ENCODE assay signal across 8 mouse cellular contexts in genomic region chr10:111009113-111009640, GRCm38 (mm10). TPM values are rescaled to one million over a fixed set of nuclear protein-coding genes. Genes with fewer than 3 reads are reported as not detected.
DNase-seq lines count a peak whose midpoint lies in the region; ATAC-seq and TF ChIP-seq lines count a peak whose summit lies in the region.

No protein-coding gene starts in this region.

- H3K79me2 ChIP-seq in heart, adult 2 months (replicated peaks; ENCODE audit: control insufficient read depth, insufficient read depth, low read length) = 0 out of 2 replicates have a peak, but pooled peaks cover 2% of the 10 kb centered on the region
- peaks cover 55% of the 10 kb centered on the region for H3K79me2 ChIP-seq in C2C12 (ENCODE audit: control insufficient read depth, insufficient read depth)

- H3K36me3 ChIP-seq in heart, adult 2 months (ENCODE audit: control insufficient read depth, insufficient read depth, low read length) = no peaks in the 10 kb centered on the region
- H3K36me3 ChIP-seq in C2C12 (ENCODE audit: control insufficient read depth, insufficient read depth) = no peaks in the 10 kb centered on the region
- peaks cover 2% of the 10 kb centered on the region; the same call in 1 of the 2 replicates for H3K36me3 ChIP-seq in forebrain, embryonic 10.5 days (replicated peaks)
- H3K36me3 ChIP-seq in liver, embryonic 13.5 days = no peaks in the 10 kb centered on the region

- TF ChIP-seq EP300 in heart, adult 2 months (IDR thresholded peaks at IDR 0.05; ENCODE audit: insufficient read depth, low read depth, low read length) = no peak

- no peak for TF ChIP-seq CTCF in heart, adult 2 months (IDR thresholded peaks at IDR 0.05)
- no peak for TF ChIP-seq CTCF in C2C12 (IDR thresholded peaks at IDR 0.05; ENCODE audit: control insufficient read depth, insufficient read depth, insufficient read length)

- ATAC-seq in liver, embryonic 13.5 days (ENCODE audit: low read depth) = no peak

- TF ChIP-seq POLR2A in heart, adult 2 months (IDR thresholded peaks at IDR 0.05; ENCODE audit: insufficient read depth, low read depth, low read length) = no peak

- peaks cover 1% of the 10 kb centered on the region; the same call in 1 of the 2 replicates for H3K4me1 ChIP-seq in heart, adult 2 months (ENCODE audit: control insufficient read depth, insufficient read depth, low read length)
- peaks cover 35% of the 10 kb centered on the region for H3K4me1 ChIP-seq in forebrain, embryonic 10.5 days
- peaks cover 66% of the 10 kb centered on the region for H3K4me1 ChIP-seq in liver, embryonic 13.5 days (replicated peaks)

- H3K79me3 ChIP-seq in C2C12 (ENCODE audit: low read depth) = peaks cover 49% of the 10 kb centered on the region

- no peaks in the 10 kb centered on the region for H3K27me3 ChIP-seq in heart, adult 2 months (ENCODE audit: control insufficient read depth, insufficient read depth, low read length)
- H3K27me3 ChIP-seq in C2C12 (ENCODE audit: control insufficient read depth, insufficient read depth, insufficient read length) = no peaks in the 10 kb centered on the region
- peaks cover 11% of the 10 kb centered on the region; the same call in 1 of the 2 replicates for H3K27me3 ChIP-seq in forebrain, embryonic 10.5 days (ENCODE audit: poor library complexity, severe bottlenecking)
- peaks cover 23% of the 10 kb centered on the region for H3K27me3 ChIP-seq in liver, embryonic 13.5 days

- peak overlapping the region; percentile 96 for H3K4me3 ChIP-seq in heart, adult 2 months
- peak overlapping the region; percentile 97 for H3K4me3 ChIP-seq in C2C12 (ENCODE audit: insufficient read depth, poor library complexity, severe bottlenecking)
- peak overlapping the region; percentile 94 for H3K4me3 ChIP-seq in forebrain, embryonic 10.5 days
- peak overlapping the region; percentile 90 for H3K4me3 ChIP-seq in liver, embryonic 13.5 days (replicated peaks)

- peak overlapping the region; percentile 96 for H3K4me2 ChIP-seq in liver, embryonic 13.5 days

- 0% methylated on average over 28 of the region's 28 CpGs for WGBS in heart, adult 2 months
- under 1% methylated on average over 28 of the region's 28 CpGs for WGBS in forebrain, embryonic 10.5 days
- WGBS in liver, embryonic 13.5 days (ENCODE audit: insufficient replicate concordance) = 1% methylated on average over 27 of the region's 28 CpGs

- H3K9me3 ChIP-seq in forebrain, embryonic 10.5 days = no peaks in the 10 kb centered on the region
- H3K9me3 ChIP-seq in liver, embryonic 13.5 days (replicated peaks) = no peaks in the 10 kb centered on the region

- intact Hi-C loops in heart, adult 2 months (cut with DNase I) = loop anchor here (5.0 kb wide), 1 partner anchor 153 kb away; the partner anchor contains the start of gene Osbpl8
- intact Hi-C loops in heart, postnatal 36 days (cut with DNase I) = loop anchor here (2.0 kb wide), 1 partner anchor 14 kb away; no protein-coding TSS in a partner anchor

- no peak for DNase-seq in heart, adult 2 months
- DNase-seq in heart, postnatal 36 days = no peak
- DNase-seq in forebrain, embryonic 10.5 days (ENCODE audit: extremely low spot score, low spot score) = no peak
- DNase-seq in liver, embryonic 13.5 days = no peak
- DNase-seq in c-Kit-positive CD71-positive TER-119-positive erythroid progenitor cells, embryonic 14.5 days (ENCODE audit: low spot score) = no peak
- no peak for DNase-seq in ovary, postnatal 36 days (ENCODE audit: low spot score)
- no peak for DNase-seq in right cerebral cortex, postnatal 14 days

- peak overlapping the region; percentile 97 for H3K9ac ChIP-seq in heart, adult 2 months (ENCODE audit: low read depth, low read length)
- H3K9ac ChIP-seq in liver, embryonic 13.5 days = peak overlapping the region; percentile 92

- H3ac ChIP-seq in C2C12 (ENCODE audit: control insufficient read depth, insufficient read length, low read depth) = peak overlapping the region; percentile 97

- H3K27ac ChIP-seq in heart, adult 2 months = peak overlapping the region; percentile 100
- peak overlapping the region; percentile 100 for H3K27ac ChIP-seq in forebrain, embryonic 10.5 days
- peak overlapping the region; percentile 89 for H3K27ac ChIP-seq in liver, embryonic 13.5 days

TF ChIP-seq in C2C12, 6 proteins besides CTCF, POLR2A, EP300 and RAD21:
- TF ChIP-seq MYOD1 (IDR thresholded peaks at IDR 0.05; ENCODE audit: control insufficient read depth, insufficient read length, low read depth) (no peak), CEBPB (IDR thresholded peaks at IDR 0.05; ENCODE audit: low read depth) (no peak), MYOG (IDR thresholded peaks at IDR 0.05; ENCODE audit: control insufficient read depth, extremely low read depth, insufficient read length) (no peak), USF1 (IDR thresholded peaks at IDR 0.05; ENCODE audit: low read depth) (no peak), FOSL1 (IDR thresholded peaks at IDR 0.05; ENCODE audit: insufficient read depth, low read length, poor library complexity, severe bottlenecking) (no peak), MAX (IDR thresholded peaks at IDR 0.05) (no peak)

RNA-seq across cellular contexts. Expression of gene Zdhhc17, which starts 0.8 kb away (rescaled TPM):
- 10 to 100 TPM; 20.5 to 27.6 TPM for total RNA-seq in heart, adult 2 months (2021)
- 19.0 and 32.2 TPM in 2 replicates for polyA plus RNA-seq in heart, adult 2 months (2012; rRNA removed)
- total RNA-seq in heart, postnatal 36 days (2021) = 10 to 100 TPM; 24.7 to 27.7 TPM
- polyA plus RNA-seq in C2C12 (2012; fragmentation: generic; extraction: Trizol) = 5.2 TPM
- 26.7 and 27.9 TPM in 2 replicates for polyA plus RNA-seq in forebrain, embryonic 10.5 days (2016; fragmentation: Nextera tagmentation; extraction: Ambion mirVana)
- 4.3 and 6.3 TPM in 2 replicates for polyA plus RNA-seq in liver, embryonic 13.5 days (2015; fragmentation: Nextera tagmentation; extraction: Ambion mirVana)
